Mouse (Mus musculus) kidney, adult 2 months (tissue): ENCODE data around the gene Rab30. TPM values are rescaled to one million over a fixed set of nuclear protein-coding genes. Genes with fewer than 3 reads are reported as not detected.

ENCODE experiments used
- DNase-seq: peaks from one replicate; pipeline ENCODE4 v3.0.0; 2021
- H3K27ac ChIP-seq: fragments of 200-500 bp; 2 replicates; pipeline ENCODE4 v1.5.1; 2012; ENCODE audit warnings: low read depth, low read length, control low read depth, inconsistent platforms; ENCODE audit not compliant: insufficient read depth
- H3K27me3 ChIP-seq: fragments of 200-500 bp; replicated peaks from 2 replicates; pipeline ENCODE4 v1.6.1; 2012; ENCODE audit warnings: mild to moderate bottlenecking, moderate library complexity, low read length, inconsistent platforms; ENCODE audit not compliant: control insufficient read depth, insufficient read depth
- H3K36me3 ChIP-seq: fragments of 200-500 bp; 2 replicates; pipeline ENCODE4 v1.6.1; 2012; ENCODE audit warnings: mild to moderate bottlenecking, moderate library complexity, low read length, inconsistent platforms; ENCODE audit not compliant: control insufficient read depth, insufficient read depth
- H3K4me1 ChIP-seq: fragments of 200-500 bp; 2 replicates; pipeline ENCODE4 v1.6.1; 2011; ENCODE audit warnings: low read length; ENCODE audit not compliant: control insufficient read depth, insufficient read depth
- H3K4me3 ChIP-seq: fragments of 200-500 bp; 2 replicates; pipeline ENCODE4 v1.5.1; 2011; ENCODE audit warnings: mild to moderate bottlenecking, low read depth, low read length, control low read depth; ENCODE audit not compliant: insufficient read depth
- CTCF ChIP-seq: fragments of 200-500 bp; conservative IDR thresholded peaks from 2 replicates; pipeline ENCODE4 v1.5.1; 2011; ENCODE audit warnings: low read depth, mild to moderate bottlenecking, control low read depth, low read length, moderate library complexity, mixed read lengths; ENCODE audit not compliant: insufficient read depth, insufficient read length
- POLR2A ChIP-seq: fragments of 200-500 bp; IDR thresholded peaks from one replicate; pipeline ENCODE4 v1.6.1; 2011; ENCODE audit warnings: low read depth, low read length, control low read depth
- WGBS: fragments of 180-500 bp; shearing (Covaris S2); methylation state at CpG from one replicate; pipeline ENCODE4 v1.1.7; 2018; 5-methylcytosine and 5-hydroxymethylcytosine counted together
- polyA plus RNA-seq: library from polyadenylated mRNA; depleted of rRNA; stranded (reverse); fragments of >200 nt; gene quantifications from 2 replicates; pipeline ENCODE4 v1.2.3, GENCODE M21; 2012

Rab30 gene
- polyA plus RNA-seq, 1 experiment = 1.3 TPM

DNA sequence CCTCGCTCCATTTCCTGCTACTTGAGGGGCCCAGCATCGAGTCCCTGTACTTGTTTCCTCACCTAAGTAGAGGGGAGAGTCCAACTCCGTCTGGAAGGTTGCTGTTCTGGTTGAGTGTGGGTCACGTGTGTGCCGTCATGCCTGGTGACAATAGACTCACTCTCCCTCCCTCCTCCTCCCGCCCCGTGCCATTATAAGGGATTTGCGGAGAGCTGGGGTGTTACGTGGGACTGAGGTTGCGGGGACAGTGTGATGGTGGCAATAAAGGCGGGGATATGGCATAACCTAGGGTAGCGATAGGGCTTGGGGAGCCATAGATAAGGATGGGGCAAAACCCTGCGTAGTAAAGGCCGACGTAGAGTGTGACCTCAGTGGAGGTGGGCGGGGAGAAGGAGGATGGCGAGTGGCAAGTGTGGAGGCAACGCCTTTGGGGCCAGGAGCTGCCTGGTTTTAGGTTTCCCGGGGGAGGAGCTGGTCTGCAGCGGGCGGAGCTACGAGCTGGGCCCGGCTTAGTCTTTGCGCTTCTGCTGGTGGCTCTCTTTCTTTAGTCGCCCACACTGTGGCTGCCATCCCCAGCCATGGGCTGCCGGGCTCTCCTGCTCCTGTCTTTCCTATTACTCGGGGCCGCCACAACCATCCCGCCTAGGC is 133.5 kb downstream of the Rab30 start:
- no peaks in the 10 kb centered on the region for H3K27me3 ChIP-seq
- peak overlapping the region; percentile 88 for H3K27ac ChIP-seq
- peaks cover 15% of the 10 kb centered on the region; the same call in 1 of the 2 replicates for H3K4me1 ChIP-seq
- under 1% methylated on average over 29 of the region's 29 CpGs for WGBS
- no peaks in the 10 kb centered on the region for H3K36me3 ChIP-seq
- H3K4me3 ChIP-seq = peak overlapping the region; percentile 85
- peak; percentile 95 for DNase-seq
- TF ChIP-seq POLR2A (peak; percentile 59), CTCF (no peak)

DNA sequence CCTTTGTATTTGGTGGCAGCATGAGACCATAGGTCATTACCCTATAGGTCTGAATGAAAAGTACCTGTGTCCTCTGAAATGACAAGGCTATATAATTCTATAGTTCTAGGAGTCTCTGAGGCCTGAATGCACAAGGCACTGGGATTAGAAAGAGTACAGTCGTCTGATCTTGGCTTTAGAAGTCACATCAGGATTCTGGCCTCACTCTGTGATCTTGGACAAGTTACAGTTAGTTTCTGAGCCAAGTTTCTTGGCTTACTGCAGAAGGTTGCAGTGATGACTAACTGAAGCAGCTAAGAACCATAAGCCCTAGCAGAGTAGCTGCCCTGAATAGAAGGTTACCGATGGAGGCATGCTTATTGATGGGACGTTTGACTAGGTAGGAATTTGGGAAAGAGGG is 134.7 kb downstream of the Rab30 start:
- H3K4me3 ChIP-seq = no peak overlapping the region
- no peaks in the 10 kb centered on the region for H3K27me3 ChIP-seq
- DNase-seq = peak; percentile 68
- peaks cover 20% of the 10 kb centered on the region; the same call in 1 of the 2 replicates for H3K4me1 ChIP-seq
- H3K27ac ChIP-seq = peak overlapping the region; percentile 24; the same call in 1 of the 2 replicates
- H3K36me3 ChIP-seq = no peaks in the 10 kb centered on the region
- TF ChIP-seq CTCF (no peak), POLR2A (no peak)
- 12% methylated on average over 3 of the region's 3 CpGs for WGBS

DNA sequence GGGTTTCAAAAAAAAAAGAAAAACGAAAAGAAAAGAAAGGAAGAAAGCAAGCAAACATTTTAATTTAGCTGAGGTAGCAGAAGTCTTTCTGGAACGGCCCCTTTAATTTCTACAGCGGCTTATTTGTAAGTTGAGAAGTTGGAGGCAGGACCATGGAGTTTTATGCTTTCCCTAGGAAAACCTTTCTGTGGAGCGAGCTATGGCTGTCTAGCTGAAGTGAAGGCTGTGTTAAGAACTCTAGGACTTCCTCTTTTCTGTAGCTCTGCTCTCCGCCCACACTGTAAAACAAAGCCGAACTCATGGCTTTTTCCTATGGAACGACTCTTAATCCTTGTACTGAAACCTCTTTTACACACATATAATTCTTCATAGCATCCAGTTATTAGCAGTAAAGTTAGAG is 135.1 kb downstream of the Rab30 start:
- Histone ChIP-seq H3K4me1 (peaks cover 20% of the 10 kb centered on the region; the same call in 1 of the 2 replicates), H3K4me3 (peak overlapping the region; percentile 21; the same call in 1 of the 2 replicates), H3K36me3 (no peaks in the 10 kb centered on the region), H3K27ac (peak overlapping the region; percentile 70), H3K27me3 (no peaks in the 10 kb centered on the region)
- TF ChIP-seq POLR2A (no peak), CTCF (no peak)
- DNase-seq = peak; percentile 22
- WGBS = 15% methylated on average over 7 of the region's 7 CpGs

DNA sequence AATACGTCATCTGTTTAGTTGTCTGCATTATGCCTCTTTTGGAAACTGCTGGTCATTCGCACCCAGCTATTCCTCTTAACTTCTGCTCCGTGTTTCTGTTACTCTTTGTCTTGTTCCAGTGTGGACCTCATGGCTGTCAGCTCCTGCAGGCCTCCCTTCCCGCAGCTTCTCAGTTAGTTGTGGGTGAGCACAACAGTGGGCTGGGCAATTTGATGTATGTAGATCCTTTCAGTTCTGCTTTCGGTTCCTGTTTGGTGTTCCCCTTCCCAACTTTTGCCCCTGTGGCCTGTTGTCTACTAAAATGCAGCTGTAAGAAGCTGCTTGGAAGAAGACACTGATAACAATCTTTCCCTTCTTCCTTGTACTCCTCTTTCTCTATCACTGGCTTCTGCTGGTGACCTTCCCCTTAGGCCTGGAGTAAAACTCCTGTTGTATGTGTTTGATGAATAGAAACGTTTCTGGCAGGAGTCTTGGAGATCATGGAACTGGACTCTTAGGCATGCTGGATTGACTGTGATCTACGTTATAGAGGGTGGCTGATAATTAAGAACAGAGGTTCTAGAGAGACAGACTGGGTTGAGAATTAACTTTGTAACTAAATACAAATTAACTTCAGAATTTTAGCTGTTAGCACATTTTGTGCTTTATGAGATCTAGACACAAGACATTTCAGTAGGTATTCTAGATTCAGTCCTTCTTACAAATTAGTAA is 137.3 kb downstream of the Rab30 start:
- H3K36me3 ChIP-seq = no peaks in the 10 kb centered on the region
- DNase-seq = peak; percentile 69
- WGBS = 62% methylated on average over 7 of the region's 7 CpGs

DNA sequence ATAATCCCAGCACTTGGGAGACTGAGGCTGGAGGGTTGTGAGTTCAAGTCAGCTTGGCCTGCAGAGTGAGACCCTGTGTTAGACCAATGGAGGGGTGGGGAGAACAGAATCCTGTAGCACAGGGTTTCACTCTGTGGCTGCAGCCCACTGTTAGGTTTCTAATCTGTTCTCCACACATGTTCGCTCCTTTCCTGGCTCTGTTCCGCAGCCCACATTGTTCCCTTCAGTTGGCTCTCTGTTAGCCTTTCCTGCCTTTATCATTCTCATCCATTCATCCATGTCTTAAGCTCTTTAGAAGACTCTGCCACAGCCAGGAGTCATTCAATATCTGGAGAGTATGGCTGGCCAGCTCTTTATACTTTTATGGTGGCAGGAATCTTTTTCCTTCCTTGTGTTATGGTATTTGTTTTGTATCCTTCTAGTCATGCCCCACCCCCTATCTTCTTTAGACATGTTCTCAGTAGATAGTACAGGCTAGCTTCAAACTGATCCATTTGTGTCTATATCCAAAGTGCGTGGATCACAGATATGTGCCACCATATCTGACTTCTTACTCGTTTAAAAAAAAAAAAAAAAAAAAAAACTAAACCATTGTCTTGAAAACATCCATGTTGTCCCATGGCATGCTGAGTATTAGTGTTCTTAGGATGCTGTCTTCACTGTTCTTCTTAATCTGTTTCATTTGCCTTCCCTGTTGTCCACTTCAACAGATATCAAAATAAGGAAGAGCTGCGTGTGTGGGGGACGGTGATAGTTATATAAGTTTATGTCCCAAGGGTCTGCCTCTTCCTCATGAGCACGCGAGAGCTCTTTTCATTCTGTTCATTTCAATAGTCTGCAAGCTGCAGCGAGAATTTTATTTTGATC is 142.7 kb downstream of the Rab30 start:
- DNase-seq = no peak
- H3K27ac ChIP-seq = no peak overlapping the region
- no peaks in the 10 kb centered on the region for H3K36me3 ChIP-seq
- no peak overlapping the region for H3K4me3 ChIP-seq
- TF ChIP-seq CTCF (no peak), POLR2A (no peak)
- peaks cover 19% of the 10 kb centered on the region; the same call in 1 of the 2 replicates for H3K4me1 ChIP-seq
- WGBS = 93% methylated on average over 9 of the region's 9 CpGs
- no peaks in the 10 kb centered on the region for H3K27me3 ChIP-seq

More for the DNA sequence above, 137.3 kb downstream of the Rab30 start:
- no peak overlapping the region for H3K4me3 ChIP-seq
- no peaks in the 10 kb centered on the region for H3K27me3 ChIP-seq
- H3K27ac ChIP-seq = peak overlapping the region; percentile 73
- TF ChIP-seq CTCF = no peak
- no peak for TF ChIP-seq POLR2A
- H3K4me1 ChIP-seq = peaks cover 28% of the 10 kb centered on the region; the same call in 1 of the 2 replicates

DNA sequence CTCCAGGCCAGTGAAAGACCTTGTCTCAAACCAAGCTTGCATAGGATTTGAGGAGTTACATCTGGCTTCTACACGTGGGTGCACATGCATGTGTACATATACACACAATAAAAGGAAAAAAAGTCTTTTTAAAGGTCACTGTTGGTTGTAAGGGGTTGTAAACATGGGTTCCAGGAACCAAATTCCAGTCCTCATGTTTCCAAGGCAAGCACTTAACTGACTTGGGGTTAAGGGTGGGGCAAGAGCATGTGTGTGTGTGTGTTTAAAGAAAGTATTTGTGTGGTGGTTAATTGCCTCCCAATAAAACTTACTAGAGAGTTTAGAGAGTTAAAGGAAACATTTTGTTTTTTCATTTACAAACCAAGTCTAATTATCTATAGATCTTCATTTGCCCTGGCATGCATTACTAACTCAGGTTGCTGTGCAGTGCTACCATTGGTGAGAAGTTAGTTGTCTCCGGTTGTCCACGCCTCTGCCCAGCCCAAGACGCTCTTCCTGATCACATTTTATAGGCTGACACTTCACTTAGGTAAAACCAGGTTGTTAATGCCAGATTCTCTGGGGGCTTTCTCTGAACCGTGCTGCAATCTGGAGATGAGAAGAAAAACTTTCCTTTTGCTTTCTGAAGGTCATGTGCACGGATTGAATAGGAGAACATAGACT is 143.7 kb downstream of the Rab30 start:
- 73% methylated on average over 6 of the region's 6 CpGs for whole genome bisulfite sequencing
- Histone ChIP-seq H3K27me3 (no peaks in the 10 kb centered on the region), H3K4me3 (no peak overlapping the region), H3K27ac (0 out of 2 replicates have a peak overlapping the region, but pooled peaks have one; percentile 9), H3K4me1 (peaks cover 13% of the 10 kb centered on the region; the same call in 1 of the 2 replicates), H3K36me3 (no peaks in the 10 kb centered on the region)
- TF ChIP-seq POLR2A (no peak), CTCF (no peak)
- DNase-seq = no peak
